Mouse (Mus musculus): ENCODE results near the gene Lmo7.

DNA sequence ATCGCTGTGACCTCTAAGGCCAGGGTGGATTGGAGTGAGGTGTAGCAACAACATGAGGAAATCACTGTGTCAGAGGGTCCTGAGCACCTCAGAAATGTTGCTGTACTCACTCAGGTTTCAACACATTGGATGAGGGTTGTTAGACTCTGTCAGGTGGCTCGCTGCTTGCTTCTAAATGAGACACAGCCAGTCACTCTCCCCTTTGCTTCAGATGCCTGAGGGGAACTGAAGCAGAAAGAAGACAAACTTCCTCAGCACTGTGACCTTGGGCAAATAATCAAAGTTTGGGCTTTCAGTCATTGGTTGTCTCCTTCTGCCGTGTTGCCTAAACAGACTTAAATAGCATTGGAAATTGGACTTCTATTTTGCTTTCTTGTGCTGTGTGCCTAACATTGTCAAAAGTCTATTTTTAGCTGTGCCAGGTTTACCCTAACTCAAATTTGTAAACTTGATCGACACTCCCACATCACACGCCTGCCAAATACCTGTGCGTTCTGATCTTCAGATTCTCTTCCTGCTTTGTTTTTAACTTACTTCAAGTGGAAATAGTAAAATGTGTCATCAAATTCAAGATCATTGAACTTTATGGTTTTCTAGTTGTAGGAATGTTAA is 122.9 kb downstream of the Lmo7 start:
- TF ChIP-seq GATA1 (IDR thresholded peaks at IDR 0.05; ENCODE audit: low read length) = no peak
- no peak for TF ChIP-seq TAL1 (IDR thresholded peaks at IDR 0.05; ENCODE audit: low read length)

Data from erythroblast, embryonic 14.5 days (primary cell).